Mouse (Mus musculus) heart, adult 2 months (tissue): ENCODE results near the gene Galnt6. TPM values are rescaled to one million over a fixed set of nuclear protein-coding genes. Genes with fewer than 3 reads are reported as not detected.

ENCODE experiments used
- DNase-seq, 2 experiments: peaks; one replicate each; pipeline ENCODE4 v3.0.0; 2021
- H3K27ac ChIP-seq: fragments of 200-600 bp; 2 replicates; pipeline ENCODE4 v1.8.1; 2022
- H3K27me3 ChIP-seq: fragments of 200-500 bp; 2 replicates; pipeline ENCODE4 v1.6.1; 2012; ENCODE audit warnings: mild to moderate bottlenecking, low read length, inconsistent platforms, mixed read lengths; ENCODE audit not compliant: control insufficient read depth, insufficient read depth
- H3K36me3 ChIP-seq: fragments of 200-500 bp; 2 replicates; pipeline ENCODE4 v1.6.1; 2012; ENCODE audit warnings: low read length, inconsistent platforms; ENCODE audit not compliant: control insufficient read depth, insufficient read depth
- H3K4me1 ChIP-seq: fragments of 200-500 bp; 2 replicates; pipeline ENCODE4 v1.6.1; 2011; ENCODE audit warnings: low read length; ENCODE audit not compliant: control insufficient read depth, insufficient read depth
- H3K4me3 ChIP-seq: fragments of 200-600 bp; 2 replicates; pipeline ENCODE4 v1.8.1; 2022
- H3K79me2 ChIP-seq: fragments of 200-500 bp; replicated peaks from 2 replicates; pipeline ENCODE4 v1.6.1; 2012; ENCODE audit warnings: mild to moderate bottlenecking, inconsistent platforms, low read length, moderate library complexity, mixed read lengths; ENCODE audit not compliant: control insufficient read depth, insufficient read depth
- H3K9ac ChIP-seq: fragments of 200-500 bp; 2 replicates; pipeline ENCODE4 v1.6.1; 2012; ENCODE audit warnings: low read depth, mild to moderate bottlenecking, control low read depth, inconsistent platforms, low read length, mixed read lengths
- CTCF ChIP-seq: fragments of 200-600 bp; IDR thresholded peaks from 2 replicates; pipeline ENCODE4 v1.8.1; 2022; ENCODE audit warnings: antibody characterized with exemption, mild to moderate bottlenecking, moderate library complexity
- EP300 ChIP-seq: fragments of 200-500 bp; IDR thresholded peaks from 2 replicates; pipeline ENCODE4 v1.6.1; 2011; ENCODE audit warnings: low read depth, low read length, control low read depth; ENCODE audit not compliant: insufficient read depth
- POLR2A ChIP-seq: fragments of 200-500 bp; IDR thresholded peaks from 2 replicates; pipeline ENCODE4 v1.6.1; 2011; ENCODE audit warnings: mild to moderate bottlenecking, low read depth, low read length, control low read depth; ENCODE audit not compliant: insufficient read depth
- WGBS: fragments of 180-500 bp; shearing (Covaris S2); methylation state at CpG from one replicate; pipeline ENCODE4 v1.1.7; 2018; 5-methylcytosine and 5-hydroxymethylcytosine counted together
- intact Hi-C: fragments of 180-260 bp; cut with DNase I; formaldehyde crosslinking; loops from one replicate; pipeline ENCODE4 v1.15.1; 2025
- microRNA-seq, 2 experiments: library from miRNA; unstranded; fragments of <30 nt; microRNA quantifications; one replicate each; pipeline ENCODE4 v1.2.0; 2021
- polyA plus RNA-seq: library from polyadenylated mRNA; depleted of rRNA; stranded (reverse); fragments of >200 nt; gene quantifications from 2 replicates; pipeline ENCODE4 v1.2.3, GENCODE M21; 2012; rRNA removed
- total RNA-seq, 2 experiments: library from RNA; stranded (reverse); gene quantifications; 2 replicates each; pipeline ENCODE4 v1.2.3; 2021

The Galnt6 gene
- total and polyA plus RNA-seq, 3 experiments, result 0.65 to 0.89 (median 0.78) TPM

DNA sequence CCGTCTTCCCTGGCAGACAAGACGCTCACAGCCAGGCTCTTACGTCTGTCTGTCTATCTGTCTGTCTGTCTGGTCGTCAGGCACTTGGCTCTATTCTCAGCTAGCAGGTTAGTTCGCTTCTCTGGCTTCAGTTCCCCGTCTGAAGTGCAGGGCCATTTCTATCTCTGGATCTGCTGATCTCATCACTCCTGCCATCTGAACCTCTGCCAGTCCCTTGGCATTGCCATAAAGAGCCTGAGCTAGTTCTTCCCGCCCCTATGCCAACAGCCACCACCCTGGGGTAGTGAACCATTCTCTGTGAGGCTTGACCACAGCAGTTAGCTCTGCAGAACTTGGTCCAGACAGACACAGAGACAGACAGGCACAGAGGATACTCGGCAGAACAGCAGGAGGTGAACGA, 68.9 kb downstream of the Galnt6 start:
- H3K4me3 ChIP-seq, result no peak overlapping the region
- WGBS, result 78% methylated on average over 9 of the region's 9 CpGs

DNA sequence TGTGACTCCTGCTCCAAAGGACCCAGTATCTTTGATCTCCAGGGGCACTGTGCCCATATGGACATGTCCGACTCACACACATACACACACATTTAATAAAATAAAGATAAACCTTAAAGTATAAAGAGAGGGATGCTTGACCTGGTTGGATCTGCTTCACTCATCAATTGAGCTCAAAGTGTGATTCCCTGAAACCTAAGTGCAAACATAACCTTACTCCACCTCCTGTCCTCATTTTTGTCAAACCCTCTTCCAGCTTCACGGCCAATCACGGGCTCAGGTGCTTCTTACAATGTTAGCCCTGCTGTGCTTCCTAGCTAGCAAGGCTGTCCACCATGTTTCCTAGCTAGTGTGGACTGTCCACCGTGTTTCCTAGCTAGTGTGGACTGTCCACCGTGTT, 74.0 kb downstream of the Galnt6 start:
- 83% methylated on average over 5 of the region's 5 CpGs for WGBS
- intact Hi-C loops, result no loop called here

More for the DNA sequence above, 68.9 kb downstream of the Galnt6 start:
- no peaks in the 10 kb centered on the region for H3K79me2 ChIP-seq
- no peak overlapping the region for H3K9ac ChIP-seq
- no peak overlapping the region for H3K27ac ChIP-seq
- no peaks in the 10 kb centered on the region for H3K27me3 ChIP-seq
- H3K4me1 ChIP-seq, result no peaks in the 10 kb centered on the region
- intact Hi-C loops, result no loop called here
- no peaks in the 10 kb centered on the region for H3K36me3 ChIP-seq
- peak in 1 of 2 experiments; percentile 11 for DNase-seq
- TF ChIP-seq EP300 (no peak), POLR2A (no peak), CTCF (no peak)

DNA sequence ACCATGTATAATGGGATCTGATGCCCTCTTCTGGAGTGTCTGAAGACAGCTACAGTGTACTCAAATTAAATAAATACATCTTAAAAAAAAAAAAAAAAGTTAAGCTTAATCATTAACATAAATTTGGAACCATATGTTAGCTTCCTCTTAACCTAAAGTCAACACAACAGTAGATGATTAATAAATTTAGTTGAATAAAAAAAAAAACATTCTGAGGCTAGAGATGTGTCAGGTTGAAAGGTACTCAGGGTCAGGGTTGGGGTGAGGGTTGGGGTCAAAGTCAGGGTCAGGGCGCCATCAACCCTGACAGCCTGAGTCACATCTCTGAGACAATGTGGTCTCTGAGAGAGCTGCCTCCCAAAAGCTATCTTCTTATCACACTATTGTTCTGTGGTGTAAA, 74.9 kb downstream of the Galnt6 start:
- WGBS, result 59% methylated on average over 1 of the region's 1 CpGs
- no peak for TF ChIP-seq EP300
- TF ChIP-seq CTCF, result no peak
- TF ChIP-seq POLR2A, result no peak
- intact Hi-C loops, result no loop called here
- no peaks in the 10 kb centered on the region for H3K79me2 ChIP-seq
- no peak overlapping the region for H3K4me3 ChIP-seq
- no peak for DNase-seq
- no peak overlapping the region for H3K27ac ChIP-seq
- H3K36me3 ChIP-seq, result no peaks in the 10 kb centered on the region
- H3K9ac ChIP-seq, result no peak overlapping the region
- H3K4me1 ChIP-seq, result no peaks in the 10 kb centered on the region
- H3K27me3 ChIP-seq, result no peaks in the 10 kb centered on the region

More for the DNA sequence above, 74.0 kb downstream of the Galnt6 start:
- Histone ChIP-seq H3K4me1 (no peaks in the 10 kb centered on the region), H3K27ac (no peak overlapping the region), H3K9ac (no peak overlapping the region), H3K36me3 (no peaks in the 10 kb centered on the region), H3K27me3 (no peaks in the 10 kb centered on the region), H3K79me2 (no peaks in the 10 kb centered on the region), H3K4me3 (no peak overlapping the region)
- no peak for DNase-seq
- no peak for TF ChIP-seq EP300
- TF ChIP-seq CTCF, result no peak
- TF ChIP-seq POLR2A, result no peak

DNA sequence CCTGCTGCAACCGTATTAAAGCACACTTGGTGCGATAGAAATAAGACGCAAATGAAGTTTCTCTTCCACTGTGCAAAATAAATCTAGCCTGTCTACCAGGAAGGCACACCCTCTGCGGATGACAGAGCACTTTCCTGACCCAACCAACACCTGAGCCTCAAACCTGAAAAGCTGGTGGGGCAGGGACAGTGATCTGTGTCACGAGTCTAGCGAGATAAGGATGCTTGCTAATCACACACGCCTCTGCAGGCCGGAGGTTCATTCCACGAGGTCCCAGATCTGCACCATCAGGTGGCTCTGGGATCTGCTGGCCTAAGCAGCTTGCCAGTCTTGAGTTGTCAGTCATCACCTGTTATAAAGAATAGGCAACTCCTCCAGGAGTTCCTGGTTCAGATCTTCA, 77.6 kb downstream of the Galnt6 start:
- H3K36me3 ChIP-seq, result no peaks in the 10 kb centered on the region
- no peaks in the 10 kb centered on the region for H3K27me3 ChIP-seq
- WGBS, result 74% methylated on average over 9 of the region's 9 CpGs
- no peaks in the 10 kb centered on the region for H3K4me1 ChIP-seq
- TF ChIP-seq CTCF, result no peak
- TF ChIP-seq POLR2A, result no peak
- no peak for TF ChIP-seq EP300
- H3K79me2 ChIP-seq, result no peaks in the 10 kb centered on the region
- H3K9ac ChIP-seq, result no peak overlapping the region
- H3K4me3 ChIP-seq, result no peak overlapping the region
- no peak for DNase-seq
- intact Hi-C loops, result no loop called here
- H3K27ac ChIP-seq, result no peak overlapping the region

DNA sequence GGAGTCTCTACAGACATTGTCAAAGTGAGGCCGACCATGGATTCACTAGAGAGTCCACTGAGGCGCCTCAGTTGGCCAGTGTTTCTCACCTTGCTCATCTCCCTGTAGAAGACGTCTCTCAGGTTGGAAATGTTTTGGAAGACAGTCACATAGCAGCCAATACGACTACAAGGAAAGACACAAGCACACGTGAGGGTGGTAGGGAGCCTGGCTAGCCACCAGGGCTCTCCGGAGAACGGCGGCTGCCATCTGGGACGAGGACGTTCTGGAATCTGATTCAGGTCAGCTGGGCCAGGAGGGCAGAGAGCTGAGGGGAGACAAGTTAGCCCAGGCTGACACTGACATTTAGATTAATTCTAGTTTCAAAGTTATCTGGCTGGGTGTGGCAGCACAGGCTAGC, 79.1 kb downstream of the Galnt6 start:
- intact Hi-C loops, result no loop called here
- 81% methylated on average over 10 of the region's 10 CpGs for WGBS
- Histone ChIP-seq H3K27ac (no peak overlapping the region), H3K4me3 (no peak overlapping the region), H3K4me1 (no peaks in the 10 kb centered on the region), H3K36me3 (no peaks in the 10 kb centered on the region), H3K9ac (no peak overlapping the region), H3K27me3 (no peaks in the 10 kb centered on the region), H3K79me2 (no peaks in the 10 kb centered on the region)
- no peak for TF ChIP-seq POLR2A
- TF ChIP-seq CTCF, result no peak
- no peak for TF ChIP-seq EP300
- no peak for DNase-seq

DNA sequence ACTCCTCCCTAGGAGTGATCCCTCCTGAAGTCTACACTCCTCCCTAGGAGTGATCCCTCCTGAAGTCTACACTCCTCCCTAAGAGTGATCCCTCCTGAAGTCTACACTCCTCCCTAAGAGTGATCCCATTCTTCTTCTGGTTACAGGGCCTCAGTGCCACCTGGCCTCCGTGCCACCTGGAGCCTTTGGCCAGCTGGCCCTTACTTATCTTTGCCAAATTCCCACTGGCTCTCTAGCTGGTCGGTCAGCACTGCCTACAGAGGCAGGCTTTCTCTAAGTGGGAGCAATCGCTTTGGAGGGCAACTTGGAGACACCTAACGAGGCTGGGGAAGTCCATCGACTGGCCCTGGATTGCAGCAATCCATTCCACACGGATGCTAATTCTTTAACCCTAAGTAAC, 83.0 kb downstream of the Galnt6 start:
- DNase-seq, result no peak
- H3K4me1 ChIP-seq, result no peaks in the 10 kb centered on the region
- no peaks in the 10 kb centered on the region for H3K79me2 ChIP-seq
- 74% methylated on average over 6 of the region's 6 CpGs for WGBS
- no peaks in the 10 kb centered on the region for H3K36me3 ChIP-seq
- H3K9ac ChIP-seq, result no peak overlapping the region
- intact Hi-C loops, result no loop called here
- no peaks in the 10 kb centered on the region for H3K27me3 ChIP-seq
- no peak overlapping the region for H3K4me3 ChIP-seq
- no peak overlapping the region for H3K27ac ChIP-seq
- TF ChIP-seq EP300 (no peak), POLR2A (no peak), CTCF (no peak)

DNA sequence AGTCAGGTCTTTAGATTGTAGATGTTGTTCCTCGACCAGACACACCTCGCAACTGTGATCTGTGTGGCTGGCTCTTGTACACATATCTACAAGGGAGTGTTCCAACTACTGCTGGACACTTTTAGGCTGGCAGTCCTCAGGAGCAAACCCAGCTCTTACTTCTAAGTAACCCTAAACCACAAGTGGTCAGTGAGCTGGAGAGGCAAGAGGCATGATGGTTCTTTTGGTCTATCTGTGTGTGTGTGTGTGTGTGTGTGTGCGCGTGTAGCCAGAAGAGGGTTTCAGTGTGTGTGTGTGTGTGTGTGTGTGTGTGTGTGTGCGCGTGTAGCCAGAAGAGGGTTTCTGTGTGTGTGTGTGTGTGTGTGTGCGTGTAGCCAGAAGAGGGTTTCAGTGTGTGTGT, 86.7 kb downstream of the Galnt6 start:
- DNase-seq, result no peak
- H3K27ac ChIP-seq, result no peak overlapping the region
- H3K4me1 ChIP-seq, result peaks cover 7% of the 10 kb centered on the region
- 88% methylated on average over 7 of the region's 7 CpGs for WGBS
- H3K36me3 ChIP-seq, result no peaks in the 10 kb centered on the region
- no peaks in the 10 kb centered on the region for H3K27me3 ChIP-seq
- H3K79me2 ChIP-seq, result no peaks in the 10 kb centered on the region
- intact Hi-C loops, result no loop called here
- no peak for TF ChIP-seq EP300
- no peak for TF ChIP-seq POLR2A
- no peak for TF ChIP-seq CTCF
- H3K9ac ChIP-seq, result no peak overlapping the region
- no peak overlapping the region for H3K4me3 ChIP-seq

Small RNAs within 50 kb of the gene (microRNA-seq; reads per million reads assigned to microRNA genes)
- gene Mir6961, result 0 reads per million in 2 experiments

Other genes with a start within 250 kb of the Galnt6 start
- gene Csrnp2, start 233.9 kb downstream of the Galnt6 start, total RNA-seq, result 1 to 10 TPM; 2.1 to 2.7 TPM
- 1.7 and 3.0 TPM in 2 replicates for gene Csrnp2, start 233.9 kb downstream of the Galnt6 start, polyA plus RNA-seq
- gene Tfcp2, start 177.4 kb downstream of the Galnt6 start, total RNA-seq, result 10 to 100 TPM; 11.6 to 12.8 TPM
- 6.6 and 8.2 TPM in 2 replicates for gene Tfcp2, start 177.4 kb downstream of the Galnt6 start, polyA plus RNA-seq
- gene Pou6f1, start 129.4 kb downstream of the Galnt6 start, total RNA-seq, result 10 to 100 TPM in 1 of 2 experiments, 1 to 10 TPM in 1; 8.0 to 11.5 TPM
- 13.7 and 15.7 TPM in 2 replicates for gene Pou6f1, start 129.4 kb downstream of the Galnt6 start, polyA plus RNA-seq
- 100 to 1,000 TPM; 157 to 180 TPM for gene Dazap2, start 114.0 kb downstream of the Galnt6 start, total RNA-seq
- 486 and 542 TPM in 2 replicates for gene Dazap2, start 114.0 kb downstream of the Galnt6 start, polyA plus RNA-seq
- gene Smagp, start 92.4 kb downstream of the Galnt6 start, total RNA-seq, result 10 to 100 TPM; 11.6 to 12.9 TPM
- gene Smagp, start 92.4 kb downstream of the Galnt6 start, polyA plus RNA-seq, result 19.5 and 21.1 TPM in 2 replicates
- 1 to 10 TPM; 1.6 to 2.0 TPM for gene Bin2, start 59.8 kb downstream of the Galnt6 start, total RNA-seq
- 1.3 and 3.0 TPM in 2 replicates for gene Bin2, start 59.8 kb downstream of the Galnt6 start, polyA plus RNA-seq
- gene Cela1, start 41.5 kb downstream of the Galnt6 start, total RNA-seq, result 1 to 10 TPM in 1 of 2 experiments, under 1 TPM in 1; 0.78 to 1.0 TPM
- 1.3 and 1.7 TPM in 2 replicates for gene Cela1, start 41.5 kb downstream of the Galnt6 start, polyA plus RNA-seq
- 1 to 10 TPM; 2.8 to 4.1 TPM for gene Slc4a8, start 32.4 kb upstream of the Galnt6 start, total RNA-seq
- gene Slc4a8, start 32.4 kb upstream of the Galnt6 start, polyA plus RNA-seq, result 0.96 and 1.5 TPM in 2 replicates
- under 1 TPM in 1 of 2 experiments, not detected in 1; 0.02 TPM for gene Scn8a, start 140.5 kb upstream of the Galnt6 start, total RNA-seq
- gene Scn8a, start 140.5 kb upstream of the Galnt6 start, polyA plus RNA-seq, result 0.09 TPM in 1 of 2 replicates, not detected in the other